Mouse (Mus musculus) liver, postnatal 0 days (tissue): ENCODE data around the gene Mmab.

ENCODE experiments used
- CTCF ChIP-seq: sonication (generic); IDR thresholded peaks from 2 replicates; pipeline ENCODE4 v1.5.1; 2016; ENCODE audit warnings: antibody characterized with exemption, low read depth
- EP300 ChIP-seq: IDR thresholded peaks from 2 replicates; pipeline ENCODE4 v1.6.1; 2016; ENCODE audit warnings: antibody characterized with exemption, low read depth, mild to moderate bottlenecking

- TF ChIP-seq CTCF = no peak
- no peak for TF ChIP-seq EP300
Observed at GRCm38 (mm10) chr5:114464561-114464960, 20.7 kb upstream of the Mmab start.
